Mouse (Mus musculus) liver, adult (tissue): ENCODE measurements around the gene Atp6v0b.

ENCODE experiments used
- GATA4 ChIP-seq: IDR thresholded peaks from 2 replicates; pipeline ENCODE4 v1.6.1; 2014; ENCODE audit warnings: mild to moderate bottlenecking, low read length; ENCODE audit not compliant: insufficient replicate concordance

Atp6v0b gene

GRCm38 (mm10) chr4:117858794-117859193, 28.3 kb downstream of the Atp6v0b start:
- no peak for TF ChIP-seq GATA4

GRCm38 (mm10) chr4:117855146-117855545, 32.0 kb downstream of the Atp6v0b start:
- TF ChIP-seq GATA4 = no peak

- no peak for TF ChIP-seq GATA4
Observed at GRCm38 (mm10) chr4:117852152-117852868, 34.8 kb downstream of the Atp6v0b start.

GRCm38 (mm10) chr4:117850871-117851270, 36.3 kb downstream of the Atp6v0b start:
- TF ChIP-seq GATA4 = no peak

- TF ChIP-seq GATA4 = no peak
Observed at GRCm38 (mm10) chr4:117850176-117850575, 37.0 kb downstream of the Atp6v0b start.

GRCm38 (mm10) chr4:117849506-117849905, 37.6 kb downstream of the Atp6v0b start:
- TF ChIP-seq GATA4 = no peak

- no peak for TF ChIP-seq GATA4
Observed at GRCm38 (mm10) chr4:117849063-117849462, 38.1 kb downstream of the Atp6v0b start.

- no peak for TF ChIP-seq GATA4
Observed at GRCm38 (mm10) chr4:117847011-117847410, 40.1 kb downstream of the Atp6v0b start.

GRCm38 (mm10) chr4:117846261-117846660, 40.9 kb downstream of the Atp6v0b start:
- no peak for TF ChIP-seq GATA4

GRCm38 (mm10) chr4:117845316-117845715, 41.8 kb downstream of the Atp6v0b start:
- TF ChIP-seq GATA4 = no peak

GRCm38 (mm10) chr4:117844467-117844866, 42.7 kb downstream of the Atp6v0b start:
- no peak for TF ChIP-seq GATA4

- no peak for TF ChIP-seq GATA4
Observed at GRCm38 (mm10) chr4:117843101-117843500, 44.0 kb downstream of the Atp6v0b start.

GRCm38 (mm10) chr4:117841566-117841965, 45.6 kb downstream of the Atp6v0b start:
- TF ChIP-seq GATA4 = no peak

- no peak for TF ChIP-seq GATA4
Observed at GRCm38 (mm10) chr4:117840821-117841220, 46.3 kb downstream of the Atp6v0b start.

- no peak for TF ChIP-seq GATA4
Observed at GRCm38 (mm10) chr4:117839366-117839765, 47.8 kb downstream of the Atp6v0b start.

GRCm38 (mm10) chr4:117837271-117837670, 49.9 kb downstream of the Atp6v0b start:
- TF ChIP-seq GATA4 = no peak

- peak; percentile 20; the same call in 1 of the 2 replicates for TF ChIP-seq GATA4
Observed at GRCm38 (mm10) chr4:117836204-117836767, 50.8 kb downstream of the Atp6v0b start.
